Mouse (Mus musculus) cerebellum, postnatal 4 days (tissue): ENCODE data around the gene Il1r1.

ENCODE experiments used
- DNase-seq, 2 experiments: peaks; one replicate each; pipeline ENCODE4 v3.0.0; 2022; ENCODE audit warnings: low spot score in 2 of 2, mixed read lengths in 1 of 2

Gene Il1r1

GRCm38 (mm10) chr1:40231116-40231515 is 6.2 kb downstream of the Il1r1 start:
- no peak for DNase-seq

- no peak for DNase-seq
These were observed 8.3 kb downstream of the Il1r1 start for GRCm38 (mm10) chr1:40233217-40233616.

GRCm38 (mm10) chr1:40233621-40234020 is 8.7 kb downstream of the Il1r1 start:
- DNase-seq = no peak

GRCm38 (mm10) chr1:40235597-40236249 is 10.8 kb downstream of the Il1r1 start:
- DNase-seq = no peak

GRCm38 (mm10) chr1:40236694-40237093 is 11.8 kb downstream of the Il1r1 start:
- no peak for DNase-seq

GRCm38 (mm10) chr1:40237094-40237493 is 12.2 kb downstream of the Il1r1 start:
- DNase-seq = no peak

- DNase-seq = no peak
These were observed 15.6 kb downstream of the Il1r1 start for GRCm38 (mm10) chr1:40240353-40241092.

- no peak for DNase-seq
These were observed 17.8 kb downstream of the Il1r1 start for GRCm38 (mm10) chr1:40242717-40243116.

GRCm38 (mm10) chr1:40243561-40243998 is 18.7 kb downstream of the Il1r1 start:
- DNase-seq = no peak

- no peak for DNase-seq
These were observed 25.5 kb downstream of the Il1r1 start for GRCm38 (mm10) chr1:40250425-40250824.

- DNase-seq = no peak
These were observed 27.6 kb downstream of the Il1r1 start for GRCm38 (mm10) chr1:40252507-40252906.

- no peak for DNase-seq
These were observed 29.1 kb downstream of the Il1r1 start for GRCm38 (mm10) chr1:40253940-40254339.

GRCm38 (mm10) chr1:40254347-40255057 is 29.6 kb downstream of the Il1r1 start:
- DNase-seq = no peak

GRCm38 (mm10) chr1:40262441-40263121 is 37.7 kb downstream of the Il1r1 start:
- no peak for DNase-seq

- no peak for DNase-seq
These were observed 38.2 kb downstream of the Il1r1 start for GRCm38 (mm10) chr1:40263122-40263498.

- no peak for DNase-seq
These were observed 38.8 kb downstream of the Il1r1 start for GRCm38 (mm10) chr1:40263679-40264078.

- no peak for DNase-seq
These were observed 40.5 kb downstream of the Il1r1 start for GRCm38 (mm10) chr1:40265301-40265835.

GRCm38 (mm10) chr1:40266431-40267260 is 41.8 kb downstream of the Il1r1 start:
- DNase-seq = peak; percentile 36 to 67

- no peak for DNase-seq
These were observed 43.0 kb downstream of the Il1r1 start for GRCm38 (mm10) chr1:40267846-40268245.

GRCm38 (mm10) chr1:40268536-40268935 is 43.7 kb downstream of the Il1r1 start:
- no peak for DNase-seq

GRCm38 (mm10) chr1:40270415-40270814 is 45.5 kb downstream of the Il1r1 start:
- DNase-seq = no peak
